Mouse (Mus musculus): ENCODE data around the gene Dhrs7c.
A peak's percentile ranks its signal among the peaks of the same experiment; 100 is the strongest.

Dhrs7c gene

DNA sequence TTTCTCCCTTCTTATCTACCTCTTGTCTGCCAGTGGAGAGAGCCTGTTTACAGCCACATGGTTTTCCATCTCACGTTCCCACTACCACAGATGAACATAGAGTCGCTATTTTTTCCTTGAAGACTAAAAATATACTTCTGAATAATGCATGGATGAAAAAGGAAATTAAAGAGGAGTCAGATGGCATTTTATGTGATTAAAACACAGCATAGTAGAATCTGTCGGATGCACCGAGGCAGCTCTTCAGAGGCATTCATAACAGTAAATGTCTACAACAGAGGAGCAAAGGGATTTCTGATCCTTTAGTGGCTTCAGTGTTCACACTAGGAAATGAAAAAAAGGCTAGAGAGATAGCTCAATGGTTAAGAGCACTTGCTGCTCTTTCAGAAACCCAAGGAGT lies 47.2 kb downstream of the Dhrs7c start:
- no peak for DNase-seq

DNA sequence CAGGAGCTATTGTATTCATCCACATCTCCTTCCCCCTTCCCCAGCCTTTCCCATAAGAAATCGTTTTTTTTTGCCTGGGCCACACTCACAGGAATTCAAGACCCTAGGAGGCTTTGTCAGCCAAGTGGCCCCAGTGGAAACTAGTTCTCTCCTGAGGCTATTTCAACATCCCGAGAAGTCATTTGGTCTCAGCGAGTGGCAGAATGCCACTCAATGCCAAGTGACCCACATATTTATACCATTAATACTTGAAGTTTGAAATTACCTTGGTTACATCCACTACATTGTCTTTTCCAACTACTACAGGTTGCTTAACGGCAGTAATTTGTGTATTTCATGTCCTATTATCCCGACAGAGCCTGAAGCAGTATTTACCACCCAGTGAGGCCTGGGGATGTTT lies 53.8 kb downstream of the Dhrs7c start:
- DNase-seq = no peak

DNA sequence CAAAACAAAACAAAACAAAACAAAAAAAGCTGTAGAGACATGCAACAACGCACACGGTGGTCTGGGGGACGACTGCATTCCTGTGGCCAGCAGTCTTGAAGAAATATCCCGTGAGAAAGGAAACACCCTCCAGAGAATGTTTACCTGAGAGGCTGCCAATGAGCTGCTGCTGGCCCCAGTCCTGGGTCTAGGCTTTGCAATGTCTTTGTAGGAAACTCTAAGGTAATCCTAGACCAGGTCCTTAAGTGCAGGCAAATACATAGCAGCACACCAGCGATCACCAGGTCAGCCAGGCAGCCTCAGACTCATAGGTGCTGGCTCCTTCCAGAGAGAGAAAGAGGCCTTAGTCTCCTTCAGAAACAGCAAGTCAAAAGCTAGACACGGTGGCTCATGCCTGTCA lies 56.0 kb downstream of the Dhrs7c start:
- no peak for DNase-seq

DNA sequence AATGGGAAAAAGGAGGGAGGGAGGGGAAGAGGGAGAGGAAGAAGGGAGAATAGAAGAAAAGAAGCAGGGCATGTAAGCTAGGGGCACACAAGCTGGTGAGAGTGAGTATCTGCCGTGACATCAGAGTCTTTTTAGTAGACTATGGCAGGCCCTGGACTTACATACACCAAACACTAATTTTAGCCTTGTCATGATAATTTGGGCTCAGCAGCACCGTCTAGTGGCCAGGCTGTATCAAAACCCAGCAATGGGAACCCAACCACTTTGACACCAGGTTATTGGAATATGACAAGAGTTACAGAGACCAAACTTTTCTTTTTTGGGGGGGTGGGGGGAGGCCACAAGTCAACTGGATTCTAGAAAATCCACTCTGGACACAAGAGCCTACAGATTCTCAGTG lies 57.0 kb downstream of the Dhrs7c start:
- peak; percentile 49 for DNase-seq

DNA sequence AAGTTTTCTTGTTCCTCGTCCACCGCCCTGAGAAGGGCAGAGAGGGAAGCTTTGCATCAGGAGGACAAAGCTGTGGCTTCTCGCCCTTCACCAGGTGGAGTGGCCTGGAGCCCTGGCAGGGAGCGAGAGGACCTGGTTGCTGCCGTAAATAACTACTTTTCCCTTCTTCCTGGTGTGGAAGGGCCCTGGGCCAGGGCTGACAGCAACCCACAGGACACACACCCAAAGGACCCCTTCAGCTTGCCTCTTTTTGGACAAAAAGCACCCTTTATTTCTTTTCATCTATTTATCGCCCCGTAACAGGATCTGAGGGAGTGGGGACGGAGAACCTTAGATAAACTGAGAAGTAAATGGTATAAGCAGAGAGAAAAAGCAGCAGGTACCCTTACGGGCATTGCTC lies 60.5 kb downstream of the Dhrs7c start:
- no peak for DNase-seq

DNA sequence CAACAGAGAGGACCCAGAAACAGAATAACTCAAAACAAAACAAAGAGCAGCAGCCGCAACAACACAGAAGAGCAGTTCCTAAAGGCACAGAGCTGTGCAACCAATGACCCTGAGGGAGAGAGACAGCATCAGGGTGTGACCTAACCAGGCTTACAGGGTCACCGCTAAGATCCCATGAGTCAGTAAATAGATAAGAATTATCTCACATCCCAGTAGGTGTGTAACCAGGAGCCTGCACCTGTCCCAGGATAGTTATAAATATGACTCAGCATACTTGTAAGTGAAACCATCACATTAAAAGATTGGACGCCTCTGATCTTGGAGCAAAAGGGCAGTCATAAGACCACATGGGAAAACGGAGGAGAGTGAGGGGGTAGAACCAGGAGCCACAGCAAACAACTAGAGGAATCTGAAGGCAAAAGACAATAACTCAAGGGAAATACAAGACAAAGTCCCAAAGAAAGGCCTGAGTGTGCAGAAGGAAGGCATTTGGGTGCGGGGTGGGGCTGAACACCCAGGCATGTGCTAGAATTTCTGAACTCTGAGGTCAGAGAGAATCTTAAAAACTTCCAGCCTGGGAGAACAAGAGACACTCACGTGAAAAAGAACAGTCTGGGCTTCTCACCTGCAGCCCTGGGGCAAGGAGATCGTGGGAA lies 62.9 kb downstream of the Dhrs7c start:
- DNase-seq = no peak

DNA sequence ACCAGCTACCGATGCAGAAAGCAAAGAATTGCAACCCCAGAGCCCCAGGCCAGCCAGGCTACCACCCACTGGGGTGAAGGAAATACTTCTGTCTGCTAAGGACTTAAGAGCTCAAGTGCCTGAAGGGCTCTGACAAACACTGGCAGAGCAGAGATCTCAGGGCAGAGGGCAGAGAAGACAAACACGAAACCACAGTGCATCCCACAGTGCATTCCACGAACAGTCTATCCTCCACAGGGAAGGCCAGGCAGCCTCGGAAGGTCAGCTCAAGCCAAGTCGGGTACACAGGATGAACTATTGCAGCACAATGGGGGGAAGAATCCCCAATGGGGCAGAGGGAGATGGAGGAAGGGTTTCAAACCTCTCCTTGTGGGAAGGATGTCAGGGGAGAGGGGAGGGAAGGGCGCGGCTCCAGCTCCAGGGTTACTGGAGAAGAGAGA lies 63.4 kb downstream of the Dhrs7c start:
- DNase-seq = no peak

DNA sequence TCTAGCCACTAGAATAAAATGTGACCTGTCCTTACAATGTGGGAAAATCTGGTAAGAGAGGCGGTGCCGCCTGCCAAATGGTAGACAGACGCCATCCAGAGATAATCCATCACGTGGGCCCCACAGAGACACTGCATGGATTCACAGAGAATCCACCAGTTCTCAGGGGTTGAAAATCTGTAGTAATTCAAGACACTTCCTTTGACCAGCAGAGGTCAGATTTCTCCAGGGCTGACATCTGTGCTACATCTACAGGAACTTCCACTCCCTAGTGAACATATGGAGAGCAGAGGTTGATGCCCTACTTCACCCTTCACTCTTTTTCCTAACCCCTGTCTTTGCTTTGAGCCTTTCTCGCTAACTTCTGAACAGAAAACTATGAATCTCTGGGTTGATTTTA lies 67.1 kb downstream of the Dhrs7c start:
- no peak for DNase-seq

Data from kidney, postnatal 10 days (tissue).